Mouse (Mus musculus) activated CD4-positive, CD25-positive, alpha-beta regulatory T cell, adult 4 months (primary cell): Measurements from ENCODE around the gene Dab1. TPM values are rescaled to one million over a fixed set of nuclear protein-coding genes. Genes with fewer than 3 reads are reported as not detected.

Source experiments
- ATAC-seq: one replicate; pipeline ENCODE4 v1.8.0; 2017
- polyA plus RNA-seq, 2 experiments: library from polyadenylated mRNA; unstranded; fragments of 100-300 nt; shearing (Covaris generic); gene quantifications; one replicate each; pipeline ENCODE4 v1.2.1; 2017

Gene Dab1
- polyA plus RNA-seq, 2 experiments from 2014 or later, result 0.25 TPM; not detected in 1

GRCm38 (mm10) chr4:103702137-103702536 is 83.0 kb downstream of the Dab1 start:
- ATAC-seq, result no peak

GRCm38 (mm10) chr4:103704477-103704876 is 85.3 kb downstream of the Dab1 start:
- no peak for ATAC-seq

- ATAC-seq, result no peak
Measured at GRCm38 (mm10) chr4:103706501-103706900, 87.3 kb downstream of the Dab1 start.

- ATAC-seq, result no peak
Measured at GRCm38 (mm10) chr4:103707140-103707539, 88.0 kb downstream of the Dab1 start.

GRCm38 (mm10) chr4:103711353-103711752 is 92.2 kb downstream of the Dab1 start:
- no peak for ATAC-seq

GRCm38 (mm10) chr4:103713921-103714320 is 94.8 kb downstream of the Dab1 start:
- ATAC-seq, result no peak

- ATAC-seq, result no peak
Measured at GRCm38 (mm10) chr4:103714991-103715390, 95.8 kb downstream of the Dab1 start.

- ATAC-seq, result no peak
Measured at GRCm38 (mm10) chr4:103715568-103715967, 96.4 kb downstream of the Dab1 start.

- ATAC-seq, result no peak
Measured at GRCm38 (mm10) chr4:103722738-103723137, 103.6 kb downstream of the Dab1 start.

GRCm38 (mm10) chr4:103726486-103726885 is 107.3 kb downstream of the Dab1 start:
- no peak for ATAC-seq

- no peak for ATAC-seq
Measured at GRCm38 (mm10) chr4:103737185-103737584, 118.0 kb downstream of the Dab1 start.

- ATAC-seq, result no peak
Measured at GRCm38 (mm10) chr4:103751249-103751855, 132.2 kb downstream of the Dab1 start.

- no peak for ATAC-seq
Measured at GRCm38 (mm10) chr4:103754561-103754960, 135.4 kb downstream of the Dab1 start.

GRCm38 (mm10) chr4:103757241-103757640 is 138.1 kb downstream of the Dab1 start:
- no peak for ATAC-seq

GRCm38 (mm10) chr4:103762416-103762815 is 143.3 kb downstream of the Dab1 start:
- no peak for ATAC-seq

- ATAC-seq, result no peak
Measured at GRCm38 (mm10) chr4:103775712-103776111, 156.6 kb downstream of the Dab1 start.

GRCm38 (mm10) chr4:103781398-103781797 is 162.2 kb downstream of the Dab1 start:
- no peak for ATAC-seq

GRCm38 (mm10) chr4:103783561-103784247 is 164.5 kb downstream of the Dab1 start:
- no peak for ATAC-seq

GRCm38 (mm10) chr4:103793589-103794312 is 174.6 kb downstream of the Dab1 start:
- ATAC-seq, result no peak

GRCm38 (mm10) chr4:103796416-103796815 is 177.3 kb downstream of the Dab1 start:
- ATAC-seq, result no peak

- no peak for ATAC-seq
Measured at GRCm38 (mm10) chr4:103802439-103802838, 183.3 kb downstream of the Dab1 start.

- no peak for ATAC-seq
Measured at GRCm38 (mm10) chr4:103804461-103804860, 185.3 kb downstream of the Dab1 start.

GRCm38 (mm10) chr4:103822669-103823068 is 203.5 kb downstream of the Dab1 start:
- ATAC-seq, result no peak

- ATAC-seq, result no peak
Measured at GRCm38 (mm10) chr4:103838377-103838776, 219.2 kb downstream of the Dab1 start.
